Mouse (Mus musculus): Measurements from ENCODE around the gene Tmeff2. TPM values are rescaled to one million over a fixed set of nuclear protein-coding genes. Genes with fewer than 3 reads are reported as not detected.

Tmeff2 gene
- polyA plus RNA-seq, 1 experiment from 2014 or later = 33.9 TPM

GRCm38 (mm10) chr1:50940131-50941039, 39.9 kb downstream of the Tmeff2 start:
- H3K4me1 ChIP-seq = no peaks in the 10 kb centered on the region
- H3K27ac ChIP-seq = no peak overlapping the region
- no peak overlapping the region for H3K9ac ChIP-seq
- WGBS = 85% methylated on average over 7 of the region's 7 CpGs
- no peaks in the 10 kb centered on the region for H3K9me3 ChIP-seq (replicated peaks)
- no peak for ATAC-seq (ENCODE audit: low FRiP score)
- H3K4me3 ChIP-seq = no peak overlapping the region
- H3K4me2 ChIP-seq (replicated peaks) = no peak overlapping the region
- H3K36me3 ChIP-seq = no peaks in the 10 kb centered on the region
- no peaks in the 10 kb centered on the region for H3K27me3 ChIP-seq

- Histone ChIP-seq H3K27ac (no peak overlapping the region), H3K4me2 (replicated peaks) (no peak overlapping the region), H3K9me3 (replicated peaks) (no peaks in the 10 kb centered on the region), H3K4me1 (no peaks in the 10 kb centered on the region), H3K9ac (no peak overlapping the region), H3K36me3 (no peaks in the 10 kb centered on the region), H3K27me3 (no peaks in the 10 kb centered on the region), H3K4me3 (no peak overlapping the region)
- 62% methylated on average over 1 of the region's 1 CpGs for WGBS
- no peak for ATAC-seq (ENCODE audit: low FRiP score)
These were observed 48.1 kb downstream of the Tmeff2 start for GRCm38 (mm10) chr1:50948575-50948974.

GRCm38 (mm10) chr1:50958844-50959243, 58.4 kb downstream of the Tmeff2 start:
- H3K27ac ChIP-seq = no peak overlapping the region
- no peak overlapping the region for H3K4me2 ChIP-seq (replicated peaks)
- no peaks in the 10 kb centered on the region for H3K4me1 ChIP-seq
- H3K4me3 ChIP-seq = no peak overlapping the region
- H3K36me3 ChIP-seq = no peaks in the 10 kb centered on the region
- WGBS = 94% methylated on average over 1 of the region's 1 CpGs
- no peak overlapping the region for H3K9ac ChIP-seq
- no peak for ATAC-seq (ENCODE audit: low FRiP score)
- H3K27me3 ChIP-seq = no peaks in the 10 kb centered on the region
- H3K9me3 ChIP-seq (replicated peaks) = no peaks in the 10 kb centered on the region

DNA sequence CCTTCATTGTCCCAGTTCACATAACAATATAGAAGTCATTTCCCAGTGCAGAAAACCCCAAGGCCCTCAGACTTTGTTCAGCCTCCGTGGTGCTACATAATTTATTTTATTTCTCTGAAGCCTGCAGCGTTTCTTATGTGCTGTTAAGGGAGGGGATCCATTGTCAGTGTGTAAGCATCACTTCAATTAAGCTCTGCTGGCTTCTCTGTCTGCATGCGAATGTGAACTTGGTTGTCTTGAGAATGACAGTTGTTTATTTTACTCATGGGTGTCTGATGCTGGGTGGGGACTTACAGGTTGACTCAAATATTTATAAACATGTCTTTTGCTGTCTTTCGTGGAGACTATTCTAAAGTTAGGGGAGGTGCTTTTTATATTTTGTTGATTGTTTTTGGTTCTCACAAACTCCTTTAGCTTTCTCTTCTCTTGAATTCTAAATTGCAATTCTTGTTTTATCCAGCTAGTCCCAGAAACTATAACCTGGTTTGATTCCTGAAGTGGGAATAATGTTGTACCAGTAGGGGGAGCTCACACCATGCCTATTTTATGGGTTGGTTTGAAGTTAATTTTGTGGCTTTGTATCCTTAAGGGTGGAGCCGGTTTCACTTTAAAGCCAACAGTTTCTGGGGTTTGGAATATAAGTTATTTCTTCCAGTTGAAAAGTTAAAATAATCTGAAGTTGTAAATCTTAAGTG, 61.7 kb downstream of the Tmeff2 start:
- WGBS = 43% methylated on average over 5 of the region's 5 CpGs

GRCm38 (mm10) chr1:50962649-50963000, 62.2 kb downstream of the Tmeff2 start:
- WGBS = 70% methylated on average over 4 of the region's 4 CpGs
- Histone ChIP-seq H3K4me3 (no peak overlapping the region), H3K4me1 (no peaks in the 10 kb centered on the region), H3K27me3 (no peaks in the 10 kb centered on the region), H3K9ac (no peak overlapping the region), H3K36me3 (no peaks in the 10 kb centered on the region), H3K9me3 (replicated peaks) (no peaks in the 10 kb centered on the region), H3K4me2 (replicated peaks) (no peak overlapping the region), H3K27ac (no peak overlapping the region)
- ATAC-seq (ENCODE audit: low FRiP score) = no peak

More for the DNA sequence above, 61.7 kb downstream of the Tmeff2 start:
- H3K27me3 ChIP-seq = no peaks in the 10 kb centered on the region
- no peak overlapping the region for H3K9ac ChIP-seq
- ATAC-seq (ENCODE audit: low FRiP score) = 0 out of 2 replicates have a peak, but pooled peaks have one; percentile 60
- no peaks in the 10 kb centered on the region for H3K36me3 ChIP-seq
- H3K4me1 ChIP-seq = no peaks in the 10 kb centered on the region
- no peak overlapping the region for H3K4me3 ChIP-seq
- no peak overlapping the region for H3K27ac ChIP-seq
- H3K4me2 ChIP-seq (replicated peaks) = no peak overlapping the region
- no peaks in the 10 kb centered on the region for H3K9me3 ChIP-seq (replicated peaks)

DNA sequence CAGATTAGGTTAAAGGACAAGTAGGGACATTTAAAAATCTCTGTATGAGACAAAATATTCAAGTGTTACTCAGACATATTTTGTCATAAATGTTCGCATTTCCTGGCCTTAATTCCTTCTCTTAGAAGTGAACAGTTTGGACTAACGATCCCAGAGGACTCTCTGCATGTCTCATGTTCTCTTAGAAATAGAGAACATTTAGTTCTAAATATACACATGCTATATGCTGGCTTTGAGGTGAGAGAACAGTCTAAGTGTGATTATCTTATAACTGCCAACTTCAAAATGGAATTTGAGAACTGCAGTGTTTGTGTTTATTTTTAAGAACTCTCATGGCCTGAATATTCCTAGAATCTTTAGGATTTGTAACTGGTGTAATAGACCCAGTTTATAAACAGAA, 69.2 kb downstream of the Tmeff2 start:
- no peaks in the 10 kb centered on the region for H3K9me3 ChIP-seq (replicated peaks)
- ATAC-seq (ENCODE audit: low FRiP score) = no peak
- no peaks in the 10 kb centered on the region for H3K27me3 ChIP-seq
- H3K36me3 ChIP-seq = no peaks in the 10 kb centered on the region
- no peak overlapping the region for H3K4me2 ChIP-seq (replicated peaks)
- H3K4me1 ChIP-seq = no peaks in the 10 kb centered on the region
- H3K4me3 ChIP-seq = no peak overlapping the region
- no peak overlapping the region for H3K9ac ChIP-seq
- H3K27ac ChIP-seq = no peak overlapping the region
- 90% methylated on average over 2 of the region's 2 CpGs for whole genome bisulfite sequencing

DNA sequence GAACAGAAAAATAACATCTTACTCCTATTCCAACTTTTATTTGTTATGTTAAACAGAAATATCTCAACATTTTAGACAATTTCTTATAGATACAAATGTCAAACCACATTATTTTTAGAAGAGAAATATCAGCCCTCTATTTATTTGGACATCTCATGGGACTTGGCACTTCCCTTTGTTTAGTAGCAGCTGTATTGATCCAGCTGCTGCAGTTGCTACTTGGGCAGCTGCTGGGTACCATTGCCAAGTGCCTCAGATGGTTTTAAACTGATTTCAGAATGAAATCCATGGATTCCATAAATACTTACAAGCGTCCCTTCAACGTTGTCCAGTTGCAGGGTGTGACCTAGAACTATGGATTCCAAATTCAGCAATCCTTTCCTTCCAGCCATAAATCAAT, 70.4 kb downstream of the Tmeff2 start:
- no peaks in the 10 kb centered on the region for H3K27me3 ChIP-seq
- no peak overlapping the region for H3K4me3 ChIP-seq
- WGBS = 74% methylated on average over 2 of the region's 2 CpGs
- H3K4me2 ChIP-seq (replicated peaks) = no peak overlapping the region
- H3K36me3 ChIP-seq = no peaks in the 10 kb centered on the region
- H3K4me1 ChIP-seq = no peaks in the 10 kb centered on the region
- H3K9ac ChIP-seq = no peak overlapping the region
- no peak overlapping the region for H3K27ac ChIP-seq
- ATAC-seq (ENCODE audit: low FRiP score) = no peak
- no peaks in the 10 kb centered on the region for H3K9me3 ChIP-seq (replicated peaks)

DNA sequence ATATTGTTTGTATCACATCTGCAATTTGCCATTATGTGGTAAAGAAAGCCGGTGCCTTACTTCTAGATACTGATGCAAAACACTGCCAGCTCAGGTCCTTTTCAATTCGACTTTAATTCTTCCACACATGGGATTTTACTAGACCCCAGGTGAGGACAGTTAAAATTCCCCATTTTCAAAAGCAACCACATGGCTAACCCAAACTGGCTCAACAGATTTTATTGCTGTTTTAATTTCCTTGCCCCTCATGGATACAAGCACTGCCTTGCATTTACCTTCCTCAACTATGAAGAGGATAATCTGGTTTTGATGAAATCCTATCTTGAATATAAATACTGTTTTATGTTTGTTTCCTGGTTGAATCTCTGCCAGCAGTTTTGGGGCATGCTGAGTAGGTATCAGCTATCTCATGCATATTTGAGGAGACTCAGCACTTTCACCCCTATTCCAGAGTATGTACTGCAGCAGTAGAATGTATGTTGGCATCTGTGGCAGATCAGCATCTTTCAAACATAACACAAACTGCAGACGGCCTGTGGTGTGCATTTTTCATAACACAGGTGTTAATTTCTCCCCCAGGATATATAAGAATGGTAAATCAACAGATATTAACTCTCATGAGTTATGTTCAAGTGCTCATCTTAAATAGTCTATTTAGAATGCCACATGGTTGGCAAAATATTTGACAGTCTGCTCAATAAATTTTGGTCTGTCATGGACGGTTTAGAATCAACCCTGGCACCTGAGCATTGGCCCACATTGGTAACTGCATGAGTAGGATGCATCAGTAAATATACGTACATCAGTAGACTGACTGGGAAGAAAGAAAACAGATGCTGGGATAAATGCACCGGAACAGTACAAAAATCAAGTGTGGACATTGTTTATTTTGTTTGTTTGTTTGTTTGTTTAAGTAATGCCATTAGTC, 72.3 kb downstream of the Tmeff2 start:
- WGBS = 84% methylated on average over 6 of the region's 6 CpGs
- H3K27ac ChIP-seq = no peak overlapping the region
- no peaks in the 10 kb centered on the region for H3K9me3 ChIP-seq (replicated peaks)
- no peaks in the 10 kb centered on the region for H3K27me3 ChIP-seq
- no peak overlapping the region for H3K9ac ChIP-seq
- no peak overlapping the region for H3K4me2 ChIP-seq (replicated peaks)
- H3K4me1 ChIP-seq = no peaks in the 10 kb centered on the region
- no peak overlapping the region for H3K4me3 ChIP-seq
- H3K36me3 ChIP-seq = no peaks in the 10 kb centered on the region
- ATAC-seq (ENCODE audit: low FRiP score) = no peak

DNA sequence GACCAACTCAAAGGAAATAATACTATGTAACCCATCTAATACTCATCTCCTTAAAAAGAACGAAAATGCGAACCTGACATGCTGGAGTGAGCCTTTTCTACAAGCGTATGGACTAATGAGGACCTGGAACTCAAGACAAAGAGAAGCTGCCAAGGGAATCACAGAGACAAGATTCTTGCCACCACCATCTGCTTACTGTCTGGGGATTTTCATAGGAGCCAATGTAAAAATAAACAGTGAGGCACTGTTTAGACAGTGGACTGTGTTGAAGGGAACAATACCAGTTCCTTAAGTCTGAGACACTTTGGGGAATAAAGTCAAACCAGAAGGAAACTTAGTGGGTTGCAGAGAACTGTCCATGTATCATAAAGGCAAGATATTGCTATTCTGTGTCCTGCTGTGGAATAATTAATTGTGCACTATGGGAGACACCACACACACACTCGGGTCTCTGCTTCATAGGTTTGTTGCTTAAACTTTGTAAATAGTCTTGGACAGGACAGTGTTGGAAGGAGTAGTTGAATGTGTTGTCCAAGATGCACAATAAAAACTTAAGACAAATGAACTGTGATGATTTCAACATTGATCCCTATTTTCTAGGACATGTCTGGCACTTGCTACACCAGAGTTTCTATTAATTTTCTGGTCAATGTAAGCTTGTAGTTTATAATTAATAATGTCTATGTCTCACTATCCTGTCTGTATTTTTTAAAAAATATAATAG, 79.1 kb downstream of the Tmeff2 start:
- no peak overlapping the region for H3K9ac ChIP-seq
- no peak for ATAC-seq (ENCODE audit: low FRiP score)

GRCm38 (mm10) chr1:50980591-50980990, 80.1 kb downstream of the Tmeff2 start:
- Histone ChIP-seq H3K27me3 (no peaks in the 10 kb centered on the region), H3K4me3 (no peak overlapping the region), H3K27ac (no peak overlapping the region), H3K4me1 (no peaks in the 10 kb centered on the region), H3K9ac (no peak overlapping the region), H3K36me3 (no peaks in the 10 kb centered on the region), H3K9me3 (replicated peaks) (no peaks in the 10 kb centered on the region), H3K4me2 (replicated peaks) (no peak overlapping the region)
- ATAC-seq (ENCODE audit: low FRiP score) = no peak
- 72% methylated on average over 4 of the region's 4 CpGs for WGBS

More for the DNA sequence above, 79.1 kb downstream of the Tmeff2 start:
- Histone ChIP-seq H3K36me3 (no peaks in the 10 kb centered on the region), H3K4me3 (no peak overlapping the region), H3K27me3 (no peaks in the 10 kb centered on the region), H3K9me3 (replicated peaks) (no peaks in the 10 kb centered on the region), H3K4me2 (replicated peaks) (no peak overlapping the region), H3K27ac (no peak overlapping the region), H3K4me1 (no peaks in the 10 kb centered on the region)
- 73% methylated on average over 4 of the region's 4 CpGs for WGBS

GRCm38 (mm10) chr1:50981151-50981828, 80.8 kb downstream of the Tmeff2 start:
- H3K36me3 ChIP-seq = no peaks in the 10 kb centered on the region
- no peaks in the 10 kb centered on the region for H3K9me3 ChIP-seq (replicated peaks)
- WGBS = 85% methylated on average over 7 of the region's 7 CpGs
- no peak overlapping the region for H3K9ac ChIP-seq
- H3K4me1 ChIP-seq = no peaks in the 10 kb centered on the region
- H3K27ac ChIP-seq = no peak overlapping the region
- no peak overlapping the region for H3K4me3 ChIP-seq
- no peak for ATAC-seq (ENCODE audit: low FRiP score)
- H3K27me3 ChIP-seq = no peaks in the 10 kb centered on the region
- no peak overlapping the region for H3K4me2 ChIP-seq (replicated peaks)
